Mouse (Mus musculus): ENCODE data around the gene Chst15. TPM values are rescaled to one million over a fixed set of nuclear protein-coding genes. Genes with fewer than 3 reads are reported as not detected.

Chst15 gene
- total and polyA plus RNA-seq, 3 experiments: 6.8 to 7.3 (median 7.0) TPM

GRCm38 (mm10) chr7:132214031-132214430, 103.0 kb downstream of the Chst15 start:
- Histone ChIP-seq H3K9ac (ENCODE audit: low read depth, low read length) (no peak overlapping the region), H3K27ac (no peak overlapping the region), H3K4me3 (no peak overlapping the region), H3K36me3 (ENCODE audit: control insufficient read depth, insufficient read depth, low read length) (no peaks in the 10 kb centered on the region), H3K4me1 (ENCODE audit: control insufficient read depth, insufficient read depth, low read length) (no peaks in the 10 kb centered on the region), H3K27me3 (ENCODE audit: control insufficient read depth, insufficient read depth, low read length) (no peaks in the 10 kb centered on the region), H3K79me2 (replicated peaks; ENCODE audit: control insufficient read depth, insufficient read depth, low read length) (no peaks in the 10 kb centered on the region)
- no peak for TF ChIP-seq EP300 (IDR thresholded peaks at IDR 0.05; ENCODE audit: insufficient read depth, low read depth, low read length)
- no peak for TF ChIP-seq POLR2A (IDR thresholded peaks at IDR 0.05; ENCODE audit: insufficient read depth, low read depth, low read length)
- no peak for TF ChIP-seq CTCF (IDR thresholded peaks at IDR 0.05)
- intact Hi-C loops (cut with DNase I): no loop called here
- DNase-seq: no peak
- WGBS: 50% methylated on average over 10 of the region's 10 CpGs

- intact Hi-C loops (cut with DNase I): loop anchor here (1.0 kb wide), 2 partner anchors 314 to 673 kb away; no protein-coding TSS in a partner anchor
- 7% methylated on average over 8 of the region's 8 CpGs for WGBS
- H3K4me1 ChIP-seq (ENCODE audit: control insufficient read depth, insufficient read depth, low read length): no peaks in the 10 kb centered on the region
- no peak overlapping the region for H3K9ac ChIP-seq (ENCODE audit: low read depth, low read length)
- H3K79me2 ChIP-seq (replicated peaks; ENCODE audit: control insufficient read depth, insufficient read depth, low read length): no peaks in the 10 kb centered on the region
- no peak overlapping the region for H3K4me3 ChIP-seq
- DNase-seq: peak; percentile 72 to 78
- H3K27ac ChIP-seq: no peak overlapping the region
- no peaks in the 10 kb centered on the region for H3K27me3 ChIP-seq (ENCODE audit: control insufficient read depth, insufficient read depth, low read length)
- H3K36me3 ChIP-seq (ENCODE audit: control insufficient read depth, insufficient read depth, low read length): no peaks in the 10 kb centered on the region
- TF ChIP-seq POLR2A (IDR thresholded peaks at IDR 0.05; ENCODE audit: insufficient read depth, low read depth, low read length): no peak
- TF ChIP-seq CTCF (IDR thresholded peaks at IDR 0.05): peak; percentile 91
- TF ChIP-seq EP300 (IDR thresholded peaks at IDR 0.05; ENCODE audit: insufficient read depth, low read depth, low read length): peak; percentile 79; the same call in 1 of the 2 replicates
These were observed 103.6 kb downstream of the Chst15 start for GRCm38 (mm10) chr7:132213460-132213859.

GRCm38 (mm10) chr7:132211920-132212701, 104.9 kb downstream of the Chst15 start:
- WGBS: 65% methylated on average over 6 of the region's 6 CpGs
- Histone ChIP-seq H3K4me3 (no peak overlapping the region), H3K27me3 (ENCODE audit: control insufficient read depth, insufficient read depth, low read length) (no peaks in the 10 kb centered on the region), H3K27ac (no peak overlapping the region; the same call in 1 of the 2 replicates), H3K79me2 (replicated peaks; ENCODE audit: control insufficient read depth, insufficient read depth, low read length) (no peaks in the 10 kb centered on the region), H3K36me3 (ENCODE audit: control insufficient read depth, insufficient read depth, low read length) (no peaks in the 10 kb centered on the region), H3K9ac (ENCODE audit: low read depth, low read length) (no peak overlapping the region), H3K4me1 (ENCODE audit: control insufficient read depth, insufficient read depth, low read length) (no peaks in the 10 kb centered on the region)
- peak in 1 of 2 experiments; percentile 28 for DNase-seq
- TF ChIP-seq CTCF (IDR thresholded peaks at IDR 0.05) (no peak), EP300 (IDR thresholded peaks at IDR 0.05; ENCODE audit: insufficient read depth, low read depth, low read length) (no peak), POLR2A (IDR thresholded peaks at IDR 0.05; ENCODE audit: insufficient read depth, low read depth, low read length) (no peak)
- intact Hi-C loops (cut with DNase I): no loop called here

GRCm38 (mm10) chr7:132210616-132211015, 106.4 kb downstream of the Chst15 start:
- no peak for DNase-seq
- Histone ChIP-seq H3K27me3 (ENCODE audit: control insufficient read depth, insufficient read depth, low read length) (no peaks in the 10 kb centered on the region), H3K4me1 (ENCODE audit: control insufficient read depth, insufficient read depth, low read length) (no peaks in the 10 kb centered on the region), H3K4me3 (no peak overlapping the region), H3K27ac (no peak overlapping the region), H3K79me2 (replicated peaks; ENCODE audit: control insufficient read depth, insufficient read depth, low read length) (no peaks in the 10 kb centered on the region), H3K9ac (ENCODE audit: low read depth, low read length) (no peak overlapping the region), H3K36me3 (ENCODE audit: control insufficient read depth, insufficient read depth, low read length) (no peaks in the 10 kb centered on the region)
- TF ChIP-seq CTCF (IDR thresholded peaks at IDR 0.05) (no peak), POLR2A (IDR thresholded peaks at IDR 0.05; ENCODE audit: insufficient read depth, low read depth, low read length) (no peak), EP300 (IDR thresholded peaks at IDR 0.05; ENCODE audit: insufficient read depth, low read depth, low read length) (no peak)
- intact Hi-C loops (cut with DNase I): no loop called here
- 77% methylated on average over 5 of the region's 5 CpGs for WGBS

DNA sequence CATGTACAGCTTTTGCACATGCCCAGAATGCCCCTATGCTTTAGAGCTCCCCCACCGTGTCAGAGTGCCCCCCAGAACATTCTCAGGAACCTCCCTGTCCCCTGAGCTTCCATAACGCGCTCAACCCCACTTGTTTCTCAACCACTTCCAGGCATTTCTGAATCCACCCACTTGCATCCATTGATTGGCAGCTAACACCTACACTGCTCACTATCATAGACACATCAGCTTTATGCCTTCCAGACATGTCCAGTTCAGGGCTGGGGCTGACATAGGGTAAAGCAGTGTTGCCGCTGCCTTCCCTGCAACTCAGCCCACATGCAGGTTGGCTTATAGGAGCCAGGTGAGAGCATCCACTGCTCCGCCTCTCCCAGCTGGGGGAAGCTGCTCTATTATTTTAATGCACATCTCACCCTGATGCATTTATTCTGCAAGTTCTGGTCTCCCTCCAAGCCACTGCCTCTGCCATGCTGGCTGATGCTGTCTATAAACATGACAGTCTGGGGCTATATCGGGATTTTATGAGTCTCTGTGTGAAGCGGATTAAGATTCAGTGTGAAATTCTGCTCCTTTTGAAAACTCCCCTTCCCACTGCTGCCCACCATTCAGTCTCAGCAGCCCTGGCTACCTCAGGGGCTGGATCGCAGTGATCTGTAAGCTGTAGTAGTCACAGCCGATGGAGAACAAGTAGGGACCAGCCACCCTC, 107.9 kb downstream of the Chst15 start:
- no peaks in the 10 kb centered on the region for H3K79me2 ChIP-seq (replicated peaks; ENCODE audit: control insufficient read depth, insufficient read depth, low read length)
- TF ChIP-seq POLR2A (IDR thresholded peaks at IDR 0.05; ENCODE audit: insufficient read depth, low read depth, low read length): no peak
- TF ChIP-seq EP300 (IDR thresholded peaks at IDR 0.05; ENCODE audit: insufficient read depth, low read depth, low read length): no peak
- no peak for TF ChIP-seq CTCF (IDR thresholded peaks at IDR 0.05)
- 79% methylated on average over 9 of the region's 9 CpGs for WGBS
- H3K27me3 ChIP-seq (ENCODE audit: control insufficient read depth, insufficient read depth, low read length): no peaks in the 10 kb centered on the region
- H3K27ac ChIP-seq: no peak overlapping the region
- H3K4me3 ChIP-seq: no peak overlapping the region
- DNase-seq: no peak
- H3K9ac ChIP-seq (ENCODE audit: low read depth, low read length): no peak overlapping the region
- H3K4me1 ChIP-seq (ENCODE audit: control insufficient read depth, insufficient read depth, low read length): no peaks in the 10 kb centered on the region
- intact Hi-C loops (cut with DNase I): no loop called here
- no peaks in the 10 kb centered on the region for H3K36me3 ChIP-seq (ENCODE audit: control insufficient read depth, insufficient read depth, low read length)

Measured in heart, adult 2 months (tissue).